In the genomic region with DNA sequence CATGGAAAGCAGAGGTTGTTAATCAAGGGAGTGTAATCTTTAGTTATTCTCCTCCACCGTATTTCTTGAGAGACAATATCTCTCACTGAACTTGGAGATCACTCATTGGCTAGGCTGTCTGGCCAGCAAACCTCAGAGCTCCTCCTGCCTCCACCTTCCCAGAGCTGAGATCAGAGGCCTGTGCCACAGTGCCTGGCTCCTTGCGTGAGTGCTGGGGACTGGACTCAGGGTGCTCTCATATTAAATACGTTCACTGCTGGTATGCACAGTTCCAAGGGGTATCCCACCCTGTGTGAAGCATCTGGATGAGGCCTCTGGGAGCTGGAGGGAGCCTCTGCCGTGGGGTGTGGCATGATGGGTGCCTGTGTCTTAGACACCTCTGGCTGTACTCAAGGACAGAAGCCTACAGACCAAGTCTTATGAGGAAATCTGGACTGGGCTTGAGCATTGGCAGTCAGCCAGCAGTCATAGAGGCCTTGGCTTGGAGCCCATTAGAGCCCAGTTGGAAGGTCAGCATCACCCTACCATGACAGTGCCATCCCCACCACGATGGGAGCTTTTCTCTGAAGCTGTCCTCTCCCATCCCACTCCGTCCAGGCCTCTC, we compare ENCODE assay signal across 14 mouse cellular contexts. TPM values are rescaled to one million over a fixed set of nuclear protein-coding genes. Genes with fewer than 3 reads are reported as not detected.
DNase-seq lines count a peak whose midpoint lies in the region; ATAC-seq and TF ChIP-seq lines count a peak whose summit lies in the region.
"Had no signal": no experiment of that assay in that cellular context is flagged by ENCODE, and none has a peak within 500 bp of the region (broad histone marks: within the 10 kb centered on the region; RNA-seq: fewer than 3 reads in every experiment).

No protein-coding gene starts in this region.

- 0 out of 2 replicates have a peak, but pooled peaks have one; percentile 38 for ATAC-seq in forebrain, embryonic 13.5 days
- ATAC-seq in forebrain, embryonic 16.5 days, result no peak
- ATAC-seq in liver, postnatal 0 days, result no peak
- no peak for ATAC-seq in liver, embryonic 11.5 days (replicated peaks; ENCODE audit: low FRiP score)

- H3K9me3 ChIP-seq in forebrain, embryonic 13.5 days (replicated peaks), result peaks cover 5% of the 10 kb centered on the region; the same call in 1 of the 2 replicates
- H3K9me3 ChIP-seq in forebrain, embryonic 16.5 days (ENCODE audit: control insufficient read depth, low read length), result no peaks in the 10 kb centered on the region
- H3K9me3 ChIP-seq in liver, postnatal 0 days (ENCODE audit: low read length), result no peaks in the 10 kb centered on the region
- no peaks in the 10 kb centered on the region for H3K9me3 ChIP-seq in liver, embryonic 11.5 days (ENCODE audit: control insufficient read depth, low read length)
- H3K9me3 ChIP-seq: hindbrain, embryonic 10.5 days; liver, embryonic 13.5 days had no signal

- H3K9ac ChIP-seq in forebrain, embryonic 13.5 days, result no peak overlapping the region
- no peak overlapping the region for H3K9ac ChIP-seq in forebrain, embryonic 16.5 days (replicated peaks; ENCODE audit: low read depth, low read length)
- H3K9ac ChIP-seq in liver, postnatal 0 days (replicated peaks), result no peak overlapping the region
- no peak overlapping the region for H3K9ac ChIP-seq in liver, embryonic 11.5 days (ENCODE audit: low read depth, low read length)
- H3K9ac ChIP-seq: liver, embryonic 13.5 days had no signal

- peaks cover 73% of the 10 kb centered on the region for H3K27me3 ChIP-seq in forebrain, embryonic 13.5 days
- no peaks in the 10 kb centered on the region for H3K27me3 ChIP-seq in forebrain, embryonic 16.5 days (replicated peaks; ENCODE audit: control insufficient read depth, insufficient read depth, low read length)
- no peaks in the 10 kb centered on the region for H3K27me3 ChIP-seq in liver, postnatal 0 days (ENCODE audit: insufficient read depth, low read length)
- 0 out of 2 replicates have a peak, but pooled peaks cover 6% of the 10 kb centered on the region for H3K27me3 ChIP-seq in liver, embryonic 11.5 days (replicated peaks; ENCODE audit: control insufficient read depth, insufficient read depth, low read length)
- H3K27me3 ChIP-seq: liver, embryonic 13.5 days had no signal

- 76% methylated on average over 6 of the region's 6 CpGs for WGBS in forebrain, embryonic 13.5 days
- 77% methylated on average over 6 of the region's 6 CpGs for WGBS in forebrain, embryonic 16.5 days
- 59% methylated on average over 6 of the region's 6 CpGs for WGBS in liver, postnatal 0 days (ENCODE audit: insufficient replicate concordance)
- WGBS in liver, embryonic 11.5 days, result 71% methylated on average over 6 of the region's 6 CpGs

- H3K27ac ChIP-seq in forebrain, embryonic 13.5 days, result no peak overlapping the region
- H3K27ac ChIP-seq in forebrain, embryonic 16.5 days (ENCODE audit: low read length), result no peak overlapping the region
- H3K27ac ChIP-seq in liver, postnatal 0 days (ENCODE audit: low read depth), result no peak overlapping the region
- H3K27ac ChIP-seq in liver, embryonic 11.5 days (ENCODE audit: low read depth, low read length), result no peak overlapping the region
- H3K27ac ChIP-seq: hindbrain, embryonic 10.5 days; liver, embryonic 13.5 days had no signal

- peak; percentile 35 for DNase-seq in liver, postnatal 0 days
- no peak for DNase-seq in liver, embryonic 11.5 days (ENCODE audit: low spot score)
- DNase-seq in ovary, postnatal 36 days (ENCODE audit: low spot score), result peak; percentile 41
- DNase-seq in ovary, postnatal 14 days (ENCODE audit: low spot score), result no peak
- no peak for DNase-seq in left cerebral cortex, adult 18-20 months (ENCODE audit: low spot score in 2 of 2)
- DNase-seq: gastrocnemius, postnatal 14 days; liver, embryonic 13.5 days had no signal

- H3K4me3 ChIP-seq in forebrain, embryonic 13.5 days, result no peak overlapping the region
- no peak overlapping the region for H3K4me3 ChIP-seq in forebrain, embryonic 16.5 days (replicated peaks; ENCODE audit: low read length)
- H3K4me3 ChIP-seq in liver, postnatal 0 days (ENCODE audit: low read depth, low read length), result no peak overlapping the region
- H3K4me3 ChIP-seq in liver, embryonic 11.5 days (ENCODE audit: low read depth, low read length), result no peak overlapping the region
- H3K4me3 ChIP-seq: erythroblast, embryonic 14.5 days; hindbrain, embryonic 10.5 days; liver, embryonic 13.5 days had no signal

- TF ChIP-seq EP300 in liver, postnatal 0 days (IDR thresholded peaks at IDR 0.05; ENCODE audit: low read depth), result no peak

- TF ChIP-seq CTCF in liver, postnatal 0 days (IDR thresholded peaks at IDR 0.05; ENCODE audit: low read depth), result no peak

- H3K4me1 ChIP-seq in forebrain, embryonic 13.5 days, result peaks cover 6% of the 10 kb centered on the region
- H3K4me1 ChIP-seq in forebrain, embryonic 16.5 days (replicated peaks; ENCODE audit: control insufficient read depth, insufficient read depth, low read length), result 0 out of 2 replicates have a peak, but pooled peaks cover 3% of the 10 kb centered on the region
- peaks cover 3% of the 10 kb centered on the region; the same call in 1 of the 2 replicates for H3K4me1 ChIP-seq in liver, postnatal 0 days (ENCODE audit: insufficient read depth)
- H3K4me1 ChIP-seq in liver, embryonic 11.5 days (replicated peaks; ENCODE audit: control insufficient read depth, insufficient read depth, low read length), result no peaks in the 10 kb centered on the region

- no peaks in the 10 kb centered on the region for H3K36me3 ChIP-seq in forebrain, embryonic 13.5 days (ENCODE audit: poor library complexity, severe bottlenecking)
- H3K36me3 ChIP-seq in forebrain, embryonic 16.5 days (ENCODE audit: control insufficient read depth, insufficient read depth), result no peaks in the 10 kb centered on the region
- no peaks in the 10 kb centered on the region for H3K36me3 ChIP-seq in liver, postnatal 0 days (replicated peaks; ENCODE audit: insufficient read depth, low read length)
- no peaks in the 10 kb centered on the region for H3K36me3 ChIP-seq in liver, embryonic 11.5 days (ENCODE audit: control insufficient read depth, insufficient read depth, low read length)
- H3K36me3 ChIP-seq: hindbrain, embryonic 10.5 days; liver, embryonic 13.5 days had no signal

- no peak overlapping the region for H3K4me2 ChIP-seq in forebrain, embryonic 13.5 days
- H3K4me2 ChIP-seq in forebrain, embryonic 16.5 days (ENCODE audit: low read length), result no peak overlapping the region
- H3K4me2 ChIP-seq in liver, postnatal 0 days (ENCODE audit: low read depth, low read length), result no peak overlapping the region
- no peak overlapping the region for H3K4me2 ChIP-seq in liver, embryonic 11.5 days
- H3K4me2 ChIP-seq: heart, embryonic 11.5 days; liver, embryonic 13.5 days had no signal

RNA-seq across cellular contexts. Expression of a gene that starts 17.6 kb away (rescaled TPM):
- polyA plus RNA-seq in forebrain, embryonic 13.5 days (2015; fragmentation: Nextera tagmentation; extraction: Ambion mirVana), result 0.62 and 1.00 TPM in 2 replicates
- polyA plus RNA-seq in forebrain, embryonic 16.5 days (2015; fragmentation: Nextera tagmentation; extraction: Ambion mirVana), result 0.61 and 1.0 TPM in 2 replicates
- 0.04 TPM in 1 of 2 replicates, not detected in the other for polyA plus RNA-seq in liver, postnatal 0 days (2015; fragmentation: Nextera tagmentation; extraction: Ambion mirVana)
- 0.97 and 1.7 TPM in 2 replicates for polyA plus RNA-seq in liver, embryonic 11.5 days (2014; fragmentation: Nextera tagmentation; extraction: Ambion mirVana)
- 1 to 10 TPM; 1.7 to 1.9 TPM for total RNA-seq in left cerebral cortex, adult 18-20 months (2021)
- total RNA-seq: megakaryocyte-erythroid progenitor cell, adult 5-6 weeks; MEL had no signal

Comparison
In these comparisons a context has a peak if more than half of its experiments do, and no peak if none do; other contexts are left out.
1. DNase-seq: peak in liver, postnatal 0 days (single experiment) and ovary, postnatal 36 days (single experiment); none in liver, embryonic 11.5 days (single experiment), ovary, postnatal 14 days (single experiment) and left cerebral cortex, adult 18-20 months (0 of 2).